Mouse (Mus musculus): ENCODE measurements around the gene Plxdc1.
"Not testable (repeated sequence)": the region's sequence is repeated elsewhere in the genome, so short reads cannot be mapped to it uniquely, and the experiment has no call there.

Plxdc1 gene

DNA sequence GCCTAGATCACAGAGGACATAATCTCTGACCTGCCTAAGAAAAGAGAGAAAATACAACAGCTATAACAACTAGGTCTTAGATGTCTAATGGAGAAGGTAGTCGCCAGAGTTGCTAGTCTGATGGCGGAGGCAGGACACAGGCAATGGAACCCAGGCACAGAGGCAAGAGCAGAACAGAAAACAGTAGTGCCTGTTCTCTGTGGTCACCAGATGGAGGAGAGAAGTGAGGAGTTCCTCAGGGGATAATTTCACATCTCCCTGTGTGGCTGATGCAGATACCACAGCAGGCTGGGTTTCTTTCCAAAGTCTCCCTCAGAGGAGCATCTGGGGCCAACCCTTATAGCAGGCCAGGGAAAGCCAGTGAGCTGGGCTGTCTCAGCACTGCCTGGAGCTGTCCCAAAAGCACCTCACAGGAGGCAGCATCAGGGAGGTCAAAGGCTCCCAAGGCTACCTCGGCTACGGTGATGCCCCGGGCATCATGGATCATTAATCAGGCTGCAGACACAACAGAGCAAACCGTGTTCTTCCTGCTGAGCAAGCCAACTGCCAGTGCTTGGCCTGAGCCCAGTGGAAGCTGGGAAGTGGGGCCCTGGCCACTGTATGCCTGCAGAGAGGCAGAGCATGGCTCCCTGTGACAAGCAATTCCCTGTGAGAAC, 29.2 kb downstream of the Plxdc1 start:
- DNase-seq (ENCODE audit: low read depth, low spot score) = no peak

DNA sequence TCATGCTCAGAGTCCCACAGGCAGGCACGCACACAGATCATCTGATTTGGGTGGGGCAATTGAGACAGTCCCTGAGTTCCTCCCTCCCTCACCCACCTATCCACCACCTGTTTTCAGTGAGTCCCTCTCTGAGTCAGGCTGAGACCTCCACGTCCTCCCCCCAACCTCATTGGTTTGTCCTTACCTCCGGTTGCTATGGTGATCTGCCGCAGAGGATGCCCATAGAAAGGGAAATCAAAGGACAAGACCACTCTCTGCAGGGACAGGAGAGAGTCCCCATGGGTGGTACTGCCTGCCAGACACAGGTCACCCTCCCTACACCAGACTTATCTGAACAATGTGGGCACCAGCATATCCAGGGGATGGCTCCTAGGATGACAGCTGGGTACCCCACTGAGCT, 30.3 kb downstream of the Plxdc1 start:
- no peak for DNase-seq (ENCODE audit: low read depth, low spot score)

DNA sequence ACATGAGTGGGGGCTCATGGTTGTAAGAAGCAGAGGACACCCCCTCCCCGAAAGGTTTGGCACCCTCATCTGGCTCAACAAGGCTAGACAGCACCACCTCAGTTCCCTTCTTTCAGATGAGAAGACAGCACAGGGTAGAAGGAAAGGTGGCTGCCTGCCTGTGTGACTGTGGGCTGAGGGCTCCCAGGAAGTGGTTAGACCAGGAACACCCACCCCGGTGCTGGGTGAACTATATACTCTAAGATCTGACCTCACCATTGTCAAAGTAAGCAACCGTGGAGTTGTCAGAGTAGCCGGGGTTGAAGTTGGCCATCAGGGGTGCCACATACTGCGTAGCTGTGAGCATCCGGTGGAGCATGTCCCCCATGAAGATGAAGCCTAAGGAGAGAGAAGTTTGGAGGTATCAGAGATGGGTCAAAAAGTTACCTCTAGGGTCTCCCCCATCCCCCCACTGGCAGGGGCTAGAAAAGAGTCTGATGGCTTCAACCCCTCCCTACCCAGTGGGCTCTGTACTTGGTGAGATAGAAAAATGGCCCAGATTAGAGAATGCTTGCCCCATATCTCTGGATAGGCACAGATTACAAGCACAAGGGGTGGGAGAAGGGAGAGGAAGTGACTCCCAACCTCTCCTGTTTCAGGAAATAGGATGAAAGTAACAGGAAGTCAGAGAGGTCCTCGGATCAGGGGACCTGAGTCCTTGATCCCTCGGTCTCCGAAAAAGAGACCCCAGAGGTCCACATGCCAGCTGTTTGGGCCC, 30.9 kb downstream of the Plxdc1 start:
- DNase-seq (ENCODE audit: low read depth, low spot score) = no peak

DNA sequence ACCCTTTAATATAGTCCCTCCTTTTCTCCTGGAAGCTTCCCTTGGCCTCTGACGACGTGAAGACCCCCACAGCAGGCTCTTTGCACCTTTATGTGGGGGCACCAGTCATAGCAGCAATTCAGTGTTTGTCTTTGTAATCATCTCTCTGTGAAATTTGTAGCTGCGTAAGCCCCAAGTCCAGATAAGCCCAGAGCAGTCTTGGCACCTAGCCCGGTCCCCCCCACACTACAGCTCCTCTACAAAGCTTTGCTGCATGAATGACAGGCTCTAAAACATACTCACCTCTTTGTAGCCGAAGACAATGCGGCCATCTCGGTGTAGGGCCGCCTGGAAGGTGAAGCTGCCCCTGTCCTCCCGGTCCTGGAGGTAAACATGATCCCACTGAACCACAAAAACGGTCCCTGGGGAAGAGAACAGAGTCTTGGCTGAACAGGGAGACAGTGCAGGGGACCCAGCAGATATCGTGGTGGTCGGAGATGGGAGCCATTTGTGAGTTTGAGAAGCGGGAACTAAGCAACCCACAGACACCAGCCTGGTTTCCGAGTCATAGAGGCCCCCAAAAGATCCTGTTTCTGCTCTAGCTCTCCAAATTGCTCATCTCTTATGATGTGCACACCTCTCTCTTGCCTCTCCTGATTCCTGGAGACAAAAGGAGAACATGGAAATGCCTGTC, 31.6 kb downstream of the Plxdc1 start:
- DNase-seq (ENCODE audit: low read depth, low spot score) = no peak

DNA sequence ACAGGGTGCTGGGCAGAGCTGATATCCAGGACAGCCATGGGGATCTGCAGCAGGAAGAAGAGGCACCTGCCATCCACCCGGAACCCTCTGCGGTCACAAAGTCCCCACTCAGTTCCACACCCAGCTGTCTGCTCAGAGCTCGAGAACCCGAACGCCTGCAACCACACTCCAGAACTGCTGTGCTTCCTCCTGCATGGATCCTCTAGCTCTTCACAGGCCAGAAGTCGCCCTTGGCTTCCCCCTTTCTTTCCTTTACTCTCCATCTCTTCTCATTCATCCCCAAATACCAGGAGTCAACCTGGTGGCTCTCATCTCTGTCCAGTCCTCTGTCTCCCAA, 32.3 kb downstream of the Plxdc1 start:
- no peak for DNase-seq (ENCODE audit: low read depth, low spot score)

DNA sequence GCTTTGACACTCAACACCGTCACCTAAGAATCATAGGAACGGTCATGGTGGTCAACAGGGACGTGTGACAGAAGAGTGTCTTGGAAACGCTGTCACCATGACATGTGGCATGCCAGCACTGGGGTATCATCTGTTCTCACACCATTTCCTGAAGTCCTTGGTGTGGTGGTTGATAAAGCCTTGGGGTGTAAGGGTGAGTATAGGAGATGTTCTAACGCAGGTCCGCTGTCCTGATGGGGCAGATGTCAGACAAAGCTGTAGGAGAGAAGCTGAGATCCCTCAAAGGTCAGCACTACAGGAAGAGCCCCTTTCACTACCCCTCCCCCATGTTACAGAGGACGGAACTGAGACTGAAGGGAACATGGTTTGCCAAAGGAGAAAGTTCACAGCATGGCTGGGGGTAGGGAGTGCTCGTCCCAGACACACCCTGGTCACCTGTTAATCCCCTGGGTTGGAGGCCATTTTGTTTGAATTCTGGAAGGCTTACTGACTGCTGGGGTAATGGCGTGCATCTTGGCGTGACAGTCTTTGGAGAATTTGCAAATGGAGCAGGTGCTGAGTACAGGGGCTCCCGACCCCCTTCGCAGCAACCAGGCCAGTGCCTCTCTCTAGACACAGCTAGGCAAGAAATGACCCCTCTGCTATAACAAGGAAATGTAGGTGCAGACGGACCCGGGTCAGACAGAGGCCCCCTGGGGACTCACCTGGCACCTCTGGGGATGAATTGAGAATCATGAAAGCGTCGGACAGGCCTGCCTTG, 32.9 kb downstream of the Plxdc1 start:
- DNase-seq (ENCODE audit: low read depth, low spot score) = no peak

DNA sequence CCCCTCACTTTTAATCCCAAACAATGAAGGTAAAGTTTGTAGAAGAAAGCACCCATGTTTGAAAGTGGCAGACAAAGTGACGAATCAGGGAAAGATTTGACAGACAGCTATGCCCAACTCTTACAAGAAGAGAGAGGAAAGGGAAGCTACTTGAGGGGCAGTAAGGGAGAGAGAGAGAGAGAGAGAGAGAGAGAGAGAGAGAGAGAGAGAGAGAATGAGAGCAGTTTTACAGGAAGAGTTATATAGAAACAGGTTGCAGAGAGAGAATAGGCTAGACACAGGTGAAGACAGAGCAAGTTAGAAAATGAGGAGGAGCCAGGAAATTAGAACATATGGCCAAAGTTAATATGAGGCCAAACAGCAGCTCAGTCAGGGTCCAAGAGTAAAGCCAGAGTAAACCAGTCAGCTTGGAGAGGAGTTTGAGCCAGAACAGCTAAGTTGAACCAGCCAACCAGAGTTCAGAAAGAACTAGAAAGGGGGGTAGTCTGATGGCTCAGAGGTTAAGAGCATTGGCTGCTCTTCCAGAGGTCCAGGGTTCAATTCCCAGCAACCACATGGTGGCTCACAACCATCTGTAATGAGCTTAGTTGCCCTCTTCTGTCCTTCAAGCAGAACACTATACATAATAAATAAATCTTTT, 33.8 kb downstream of the Plxdc1 start:
- DNase-seq (ENCODE audit: low read depth, low spot score) = no peak

DNA sequence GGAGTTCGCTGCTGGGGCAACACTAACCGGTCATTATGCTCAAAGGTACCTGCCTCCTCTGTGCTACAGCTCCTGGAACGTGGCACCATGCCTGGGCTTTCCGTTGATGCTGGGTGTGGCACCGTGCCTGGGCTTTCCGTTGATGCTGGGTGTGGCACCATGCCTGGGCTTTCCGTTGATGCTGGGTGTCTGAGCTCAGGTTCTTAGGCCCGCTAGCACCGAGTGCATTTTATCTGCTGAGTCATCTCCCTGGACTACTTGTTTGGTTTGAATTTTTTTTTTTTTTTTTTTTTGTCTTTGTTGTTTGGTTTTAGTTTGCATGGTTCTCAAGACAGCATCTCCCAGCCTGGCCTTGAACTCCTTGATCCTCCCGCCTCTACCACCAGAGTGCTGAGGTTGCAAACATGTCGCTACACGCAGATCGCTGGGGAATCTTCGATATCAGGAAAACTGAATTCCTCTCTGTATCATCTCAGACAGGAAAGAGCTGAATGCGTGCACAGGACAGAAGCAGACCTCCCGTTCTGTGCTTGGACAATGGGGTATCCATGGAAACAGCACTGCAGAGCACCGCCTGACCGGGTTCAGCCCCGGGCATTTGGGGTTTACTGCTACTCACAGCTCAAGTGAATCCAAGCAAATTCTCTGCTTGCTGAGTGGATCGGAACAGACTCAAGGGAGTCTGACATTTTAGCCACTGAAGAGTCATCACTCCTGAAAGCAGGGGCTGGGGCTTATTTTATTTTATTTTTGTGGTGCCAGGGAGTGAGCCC, 36.4 kb downstream of the Plxdc1 start:
- DNase-seq (ENCODE audit: low read depth, low spot score) = peak; percentile 85

DNA sequence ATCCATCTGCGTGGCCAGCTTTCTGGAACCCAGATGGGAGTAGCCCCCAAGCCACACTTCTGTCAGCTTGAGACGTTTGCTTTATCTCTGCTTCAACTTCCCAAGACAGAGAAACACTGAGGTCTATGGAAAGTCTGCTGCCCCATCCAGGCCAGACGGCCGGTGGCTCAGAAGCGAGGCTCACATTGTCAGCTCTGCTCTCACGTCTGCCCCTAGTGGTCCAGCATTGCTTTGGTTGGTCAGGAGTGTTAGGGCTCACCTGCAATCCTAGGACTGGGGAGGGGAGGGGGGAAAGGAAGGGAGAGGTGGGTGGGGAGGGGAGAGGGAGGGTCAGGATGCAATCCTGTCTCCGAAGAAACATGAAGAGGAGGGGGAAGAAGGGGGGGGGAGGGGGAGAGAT, 38.8 kb downstream of the Plxdc1 start:
- DNase-seq (ENCODE audit: low read depth, low spot score) = peak; percentile 92

DNA sequence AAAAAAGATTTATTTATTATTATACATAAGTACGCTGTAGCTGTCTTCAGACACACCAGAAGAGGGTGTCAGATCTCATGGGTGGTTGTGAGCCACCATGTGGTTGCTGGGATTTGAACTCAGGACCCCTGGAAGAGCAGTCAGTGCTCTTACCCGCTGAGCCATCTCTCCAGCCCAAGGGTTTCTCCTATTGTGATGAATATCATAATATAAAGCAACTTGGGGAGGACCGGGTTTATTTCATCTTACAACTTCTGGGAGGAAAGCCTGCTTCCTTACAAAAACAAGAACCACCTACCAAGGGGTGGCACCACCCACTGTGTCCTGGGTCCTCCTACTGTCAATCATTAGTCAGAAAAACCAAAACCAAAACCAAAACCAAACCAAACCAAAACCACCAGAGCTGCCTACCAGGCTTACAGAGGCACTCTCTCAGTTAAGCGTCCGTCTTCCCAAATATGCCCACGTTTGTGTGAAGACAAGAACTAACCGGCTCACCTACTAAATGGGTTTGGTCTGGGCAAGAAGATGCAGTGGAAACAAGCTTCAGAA, 40.4 kb downstream of the Plxdc1 start:
- DNase-seq (ENCODE audit: low read depth, low spot score) = not testable (repeated sequence)

DNA sequence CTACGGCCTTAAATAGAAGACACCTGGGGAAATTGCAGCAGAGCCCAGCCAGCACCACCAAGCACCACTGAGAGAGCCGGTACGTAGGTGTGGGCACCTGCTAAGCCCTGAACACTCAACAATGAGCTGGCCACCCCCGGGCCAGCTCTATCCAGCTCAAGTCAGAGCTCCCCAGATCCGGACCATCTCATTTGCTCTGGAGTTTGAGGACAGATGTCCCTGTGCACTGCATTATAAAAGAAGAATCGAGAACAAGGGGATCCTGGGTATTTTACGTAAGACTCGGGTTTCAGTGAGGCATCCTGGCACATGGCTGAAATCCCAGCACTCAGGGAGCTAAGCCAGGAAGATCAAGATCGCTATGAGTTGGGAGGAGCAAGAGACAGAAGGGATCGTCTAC, 41.2 kb downstream of the Plxdc1 start:
- no peak for DNase-seq (ENCODE audit: low read depth, low spot score)

DNA sequence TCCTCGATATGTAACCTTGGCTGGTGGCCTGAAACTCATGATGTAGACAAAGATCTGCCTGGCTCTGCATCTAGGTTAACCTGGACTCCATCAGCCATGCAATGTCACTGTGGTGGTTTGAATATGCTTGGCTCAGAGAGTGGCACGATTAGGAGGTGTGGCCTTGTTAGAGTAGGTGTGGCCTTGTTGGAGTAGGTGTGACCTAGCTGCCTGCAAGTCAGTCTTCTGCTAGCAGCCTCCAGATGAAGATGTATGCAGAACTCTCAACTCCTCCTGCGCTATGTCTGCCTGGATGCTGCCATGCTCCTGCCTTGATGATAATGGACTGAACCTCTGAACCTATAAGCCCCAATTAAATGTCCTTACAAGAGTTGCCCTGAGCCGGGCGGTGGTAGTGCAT, 43.0 kb downstream of the Plxdc1 start:
- DNase-seq (ENCODE audit: low read depth, low spot score) = peak; percentile 63

DNA sequence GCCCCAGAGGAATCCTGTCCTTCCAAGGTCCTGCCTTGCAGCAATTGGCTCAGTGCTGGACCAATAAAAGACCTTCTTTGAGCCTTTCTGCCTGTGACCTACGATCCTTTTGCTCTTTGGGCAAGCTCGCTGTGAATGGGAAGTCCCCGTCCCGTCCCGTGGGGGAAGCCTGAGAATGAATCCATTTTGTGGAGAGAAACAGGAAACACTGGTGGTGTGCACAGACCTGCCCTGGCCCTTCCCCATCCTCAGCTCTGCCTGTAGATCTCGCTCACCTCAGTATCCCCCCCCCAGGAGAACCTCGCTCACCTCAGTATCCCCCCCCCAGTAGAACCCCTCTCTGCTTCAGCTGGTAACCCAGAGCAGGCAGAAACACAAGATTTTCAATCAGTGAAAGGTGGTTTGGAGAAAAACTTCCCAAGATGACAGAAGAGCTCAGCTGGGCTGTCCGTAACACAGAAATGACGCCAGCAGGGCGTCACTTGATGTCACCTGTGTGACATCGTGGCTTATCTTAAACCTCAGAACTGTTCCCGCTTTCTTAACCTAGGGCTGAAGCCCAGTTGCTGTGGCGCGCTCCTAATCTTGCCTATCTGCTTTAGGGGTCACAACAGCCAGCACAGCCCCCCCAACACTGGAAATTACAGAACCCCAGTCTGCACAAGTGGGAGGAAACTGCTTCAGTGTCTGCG, 43.7 kb downstream of the Plxdc1 start:
- DNase-seq (ENCODE audit: low read depth, low spot score) = no peak

DNA sequence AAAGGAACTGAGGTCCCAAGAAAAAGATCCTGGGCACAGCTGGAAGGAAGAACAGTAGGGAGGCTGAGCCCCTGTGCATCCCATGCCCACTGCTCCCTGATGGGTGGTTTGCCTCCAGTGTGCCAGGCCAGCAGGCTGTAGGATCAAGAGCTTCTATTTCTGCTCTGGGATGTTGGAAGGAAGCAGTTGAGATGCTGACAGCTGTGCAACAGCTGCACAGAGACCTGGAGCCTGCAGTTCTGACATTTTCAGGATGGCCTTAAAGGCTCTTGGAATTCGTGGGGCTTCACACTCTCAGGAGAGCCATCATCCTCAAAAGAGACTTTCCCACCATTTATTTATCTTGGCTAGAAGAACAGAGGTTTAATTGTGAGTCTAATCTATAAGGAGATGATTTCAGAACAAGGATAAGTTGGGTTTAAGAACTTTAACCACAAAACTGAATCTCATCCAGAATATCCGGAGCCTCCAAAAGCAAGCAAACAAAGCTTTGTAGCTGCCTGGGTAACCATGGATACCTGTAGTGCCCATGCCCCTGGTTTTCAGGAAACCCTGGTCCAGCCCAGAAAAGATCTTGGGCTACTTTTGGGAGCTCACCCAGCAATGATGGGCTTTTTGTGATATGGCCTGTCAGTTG, 48.7 kb downstream of the Plxdc1 start:
- DNase-seq (ENCODE audit: low read depth, low spot score) = no peak

DNA sequence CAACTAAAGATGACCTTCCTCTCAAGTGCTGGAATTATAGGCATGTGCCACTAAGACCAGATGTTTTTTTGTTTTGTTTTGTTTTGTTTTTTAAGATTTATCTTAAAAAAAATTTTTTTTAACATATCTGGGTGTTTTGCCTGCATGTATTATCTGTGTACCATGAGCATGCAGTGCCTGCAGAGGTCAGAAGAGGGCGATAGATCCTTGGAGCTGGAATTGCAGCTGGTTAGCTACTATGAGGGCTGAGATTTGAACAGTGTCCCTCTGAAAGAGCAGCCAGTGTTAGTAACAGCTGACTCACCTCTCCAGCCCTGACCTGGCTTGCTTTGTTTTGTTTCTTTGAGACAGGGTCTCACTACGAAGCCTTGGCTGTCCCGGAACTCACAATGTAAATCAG, 49.5 kb downstream of the Plxdc1 start:
- peak; percentile 81 for DNase-seq (ENCODE audit: low read depth, low spot score)

DNA sequence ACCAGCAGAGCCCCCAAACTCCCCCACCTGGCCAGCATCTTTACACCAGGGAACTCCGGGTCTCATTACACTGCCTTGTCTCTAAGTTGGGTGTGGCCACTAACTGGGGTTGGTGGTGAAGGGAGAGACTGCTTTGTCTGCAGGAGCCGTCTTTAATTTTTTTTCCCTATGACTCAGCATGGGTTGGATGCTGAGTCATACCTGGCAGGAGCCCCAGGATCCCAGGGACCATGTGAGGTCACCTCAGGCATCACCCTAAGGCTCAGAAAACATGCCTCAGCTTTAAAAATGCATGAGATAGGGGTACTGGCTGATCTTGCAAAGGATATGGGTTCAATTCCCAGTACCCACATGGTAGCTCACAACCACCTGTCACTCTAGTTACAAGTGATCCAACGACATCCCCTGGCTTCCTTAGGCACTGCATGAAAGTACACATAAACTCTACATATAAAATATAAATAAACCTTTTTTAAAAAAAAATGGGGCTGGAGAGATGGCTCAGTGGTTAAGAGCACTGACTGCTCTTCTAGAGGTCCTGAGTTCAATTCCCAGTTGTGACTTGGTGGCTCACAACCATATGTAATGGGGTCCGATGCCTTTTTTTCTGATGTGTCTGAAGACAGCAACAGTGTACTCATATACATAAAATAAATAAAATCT, 50.2 kb downstream of the Plxdc1 start:
- peak; percentile 64 for DNase-seq (ENCODE audit: low read depth, low spot score)

DNA sequence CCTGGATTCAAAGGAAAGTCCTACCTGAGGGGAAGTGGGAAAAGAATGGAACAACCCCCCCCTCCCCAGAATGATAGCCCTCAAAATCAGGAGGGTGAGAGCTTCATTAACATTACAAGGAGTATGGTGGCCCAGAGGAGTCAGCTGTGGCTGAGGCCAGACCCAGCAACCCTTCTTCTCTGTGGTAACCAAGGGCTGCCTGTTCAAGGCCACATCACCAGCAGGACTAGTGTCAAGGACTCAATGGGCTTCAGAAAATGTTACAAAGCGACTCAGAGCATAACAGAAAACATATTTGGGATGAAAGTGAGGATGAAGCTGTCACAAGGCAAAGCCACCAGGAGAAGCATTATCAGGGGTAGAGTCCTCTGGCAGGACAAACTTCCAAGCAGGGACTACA, 52.7 kb downstream of the Plxdc1 start:
- DNase-seq (ENCODE audit: low read depth, low spot score) = peak; percentile 59

DNA sequence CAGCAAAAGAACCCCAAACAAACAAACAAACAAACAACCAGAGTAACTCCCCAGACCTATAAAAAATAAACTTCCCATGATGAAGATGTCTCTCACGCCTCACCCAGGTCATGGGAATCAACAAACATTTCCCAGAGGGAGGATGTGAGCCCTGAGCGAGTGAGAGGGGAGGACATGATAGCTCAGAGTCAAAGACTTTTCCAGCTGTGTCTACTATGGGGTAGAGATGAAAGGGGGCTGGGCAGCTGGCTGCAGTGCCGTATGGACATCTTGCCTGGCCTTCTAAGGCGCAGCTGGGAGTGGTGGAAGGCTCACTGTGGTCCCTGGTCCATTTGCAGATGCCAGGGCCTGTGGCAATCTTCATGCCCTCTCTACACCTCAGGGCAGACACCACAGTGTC, 57.3 kb downstream of the Plxdc1 start:
- no peak for DNase-seq (ENCODE audit: low read depth, low spot score)

DNA sequence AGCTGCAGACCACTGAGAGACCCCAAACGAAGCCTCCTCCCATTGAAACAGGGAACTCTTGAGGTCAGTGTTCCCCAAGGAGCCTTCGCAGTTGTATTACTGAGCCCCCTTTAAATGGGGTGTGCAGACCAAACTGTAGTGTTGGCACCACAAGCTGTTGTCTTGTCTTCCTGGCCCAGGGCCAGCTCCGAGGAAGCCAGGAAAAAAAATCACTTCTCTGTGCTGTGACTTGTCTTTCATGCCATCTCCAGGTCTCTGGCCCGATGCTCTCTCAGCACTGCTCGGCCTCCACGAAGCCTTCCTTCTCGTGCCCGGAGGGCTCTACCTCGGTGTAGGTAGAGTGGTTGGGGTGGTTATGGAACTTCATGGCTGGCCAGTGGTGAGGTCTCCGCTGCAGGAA, 62.0 kb downstream of the Plxdc1 start:
- DNase-seq (ENCODE audit: low read depth, low spot score) = no peak
